Mouse (Mus musculus): ENCODE results near the gene Hadha. TPM values are rescaled to one million over a fixed set of nuclear protein-coding genes. Genes with fewer than 3 reads are reported as not detected.

The Hadha gene
- polyA plus RNA-seq, 1 experiment from 2014 or later, result 61.7 TPM

DNA sequence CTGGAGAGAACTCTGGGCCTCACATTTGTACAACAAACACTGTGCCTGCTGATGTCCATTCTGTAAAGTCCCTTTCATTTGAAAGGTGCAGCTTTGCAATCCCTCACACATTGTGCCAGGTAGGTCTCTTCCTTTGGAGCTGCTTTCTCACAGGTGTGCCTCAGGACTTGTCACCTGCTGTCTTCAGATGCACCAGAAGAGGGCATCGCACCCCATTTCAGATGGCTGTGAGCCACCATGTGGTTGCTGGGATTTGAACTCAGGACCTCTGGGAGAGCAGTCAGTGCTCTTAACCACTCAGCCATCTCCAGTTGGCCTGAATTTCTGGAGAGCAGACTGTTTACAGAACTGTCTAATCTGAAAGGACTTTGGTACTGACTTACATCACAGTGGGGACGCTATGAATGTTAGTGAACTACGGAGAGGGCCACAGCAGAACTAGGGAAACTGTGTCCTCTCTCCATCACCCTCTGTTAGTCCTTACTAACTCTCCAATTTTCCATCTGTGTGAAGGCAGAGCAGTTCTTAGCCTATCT lies 42.4 kb downstream of the Hadha start:
- peaks cover 26% of the 10 kb centered on the region for H3K36me3 ChIP-seq (ENCODE audit: control insufficient read depth, insufficient read depth, low read length)
- H3K27ac ChIP-seq (replicated peaks; ENCODE audit: low read depth, low read length), result no peak overlapping the region
- 92% methylated on average over 3 of the region's 3 CpGs for WGBS
- peaks cover 39% of the 10 kb centered on the region for H3K4me1 ChIP-seq (ENCODE audit: control insufficient read depth, insufficient read depth, low read length)
- H3K9ac ChIP-seq (replicated peaks; ENCODE audit: low read length), result no peak overlapping the region
- no peaks in the 10 kb centered on the region for H3K9me3 ChIP-seq (ENCODE audit: control insufficient read depth, low read length)
- DNase-seq (no peak), ATAC-seq (ENCODE audit: low FRiP score, low TSS enrichment) (no peak)
- H3K4me3 ChIP-seq (replicated peaks; ENCODE audit: low read depth, low read length), result no peak overlapping the region
- no peak overlapping the region for H3K4me2 ChIP-seq (ENCODE audit: low read length)
- H3K27me3 ChIP-seq (ENCODE audit: control insufficient read depth, insufficient read depth, low read length), result peaks cover 7% of the 10 kb centered on the region; the same call in 1 of the 2 replicates

DNA sequence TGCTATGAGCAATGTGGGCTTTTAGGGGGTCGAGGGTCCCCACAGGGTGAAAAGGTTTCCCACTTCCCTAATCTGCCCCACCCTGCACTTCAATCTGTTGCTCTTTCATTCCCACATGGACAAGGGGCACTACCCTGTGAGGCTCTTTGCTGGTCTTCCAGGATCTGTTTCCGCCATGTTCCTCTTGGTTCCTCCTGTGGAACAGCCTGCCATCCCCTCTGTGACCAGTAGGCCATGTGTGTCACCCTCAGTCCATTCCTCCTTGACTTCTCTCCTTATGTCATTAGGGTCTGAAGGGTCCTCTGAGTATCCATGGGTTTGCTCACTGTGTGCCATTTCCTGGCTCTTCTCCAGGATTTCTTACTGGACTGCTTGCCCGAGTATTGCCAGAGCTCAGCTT lies 43.2 kb downstream of the Hadha start:
- Histone ChIP-seq H3K4me3 (replicated peaks; ENCODE audit: low read depth, low read length) (no peak overlapping the region), H3K4me2 (ENCODE audit: low read length) (peak overlapping the region; percentile 47), H3K27ac (replicated peaks; ENCODE audit: low read depth, low read length) (no peak overlapping the region), H3K36me3 (ENCODE audit: control insufficient read depth, insufficient read depth, low read length) (peaks cover 17% of the 10 kb centered on the region), H3K9ac (replicated peaks; ENCODE audit: low read length) (peak overlapping the region; percentile 2; the same call in 1 of the 2 replicates), H3K4me1 (ENCODE audit: control insufficient read depth, insufficient read depth, low read length) (peaks cover 46% of the 10 kb centered on the region), H3K27me3 (ENCODE audit: control insufficient read depth, insufficient read depth, low read length) (peaks cover 7% of the 10 kb centered on the region; the same call in 1 of the 2 replicates), H3K9me3 (ENCODE audit: control insufficient read depth, low read length) (no peaks in the 10 kb centered on the region)
- no peak for ATAC-seq (ENCODE audit: low FRiP score, low TSS enrichment)
- 66% methylated on average over 3 of the region's 3 CpGs for WGBS
- no peak for DNase-seq

DNA sequence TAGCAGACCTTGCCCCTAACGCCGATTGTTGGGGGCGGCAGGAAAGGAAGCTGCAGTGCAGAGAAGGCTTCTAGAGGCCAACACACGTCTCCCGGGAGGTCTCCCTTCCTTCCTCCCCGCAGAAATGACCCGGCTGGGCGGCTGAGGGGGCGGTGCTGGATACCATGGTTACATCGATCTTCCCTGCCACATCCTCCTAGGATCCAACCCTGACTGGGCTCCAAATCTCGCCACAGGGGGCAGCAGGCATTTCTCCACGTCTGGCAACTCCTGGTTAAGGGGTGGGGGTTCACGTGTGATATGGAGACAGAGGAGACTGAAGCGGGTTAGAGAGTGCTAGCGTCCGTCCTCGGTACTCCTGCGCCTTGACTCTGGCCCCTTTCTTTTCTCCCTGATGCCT lies 43.8 kb downstream of the Hadha start:
- Histone ChIP-seq H3K9me3 (ENCODE audit: control insufficient read depth, low read length) (no peaks in the 10 kb centered on the region), H3K27ac (replicated peaks; ENCODE audit: low read depth, low read length) (peak overlapping the region; percentile 74), H3K9ac (replicated peaks; ENCODE audit: low read length) (peak overlapping the region; percentile 2; the same call in 1 of the 2 replicates), H3K4me3 (replicated peaks; ENCODE audit: low read depth, low read length) (0 out of 2 replicates have a peak overlapping the region, but pooled peaks have one; percentile 4), H3K4me1 (ENCODE audit: control insufficient read depth, insufficient read depth, low read length) (peaks cover 52% of the 10 kb centered on the region), H3K36me3 (ENCODE audit: control insufficient read depth, insufficient read depth, low read length) (peaks cover 11% of the 10 kb centered on the region), H3K4me2 (ENCODE audit: low read length) (peak overlapping the region; percentile 47), H3K27me3 (ENCODE audit: control insufficient read depth, insufficient read depth, low read length) (peaks cover 7% of the 10 kb centered on the region; the same call in 1 of the 2 replicates)
- DNase-seq, result peak; percentile 83
- 3% methylated on average over 18 of the region's 18 CpGs for WGBS
- no peak for ATAC-seq (ENCODE audit: low FRiP score, low TSS enrichment)

DNA sequence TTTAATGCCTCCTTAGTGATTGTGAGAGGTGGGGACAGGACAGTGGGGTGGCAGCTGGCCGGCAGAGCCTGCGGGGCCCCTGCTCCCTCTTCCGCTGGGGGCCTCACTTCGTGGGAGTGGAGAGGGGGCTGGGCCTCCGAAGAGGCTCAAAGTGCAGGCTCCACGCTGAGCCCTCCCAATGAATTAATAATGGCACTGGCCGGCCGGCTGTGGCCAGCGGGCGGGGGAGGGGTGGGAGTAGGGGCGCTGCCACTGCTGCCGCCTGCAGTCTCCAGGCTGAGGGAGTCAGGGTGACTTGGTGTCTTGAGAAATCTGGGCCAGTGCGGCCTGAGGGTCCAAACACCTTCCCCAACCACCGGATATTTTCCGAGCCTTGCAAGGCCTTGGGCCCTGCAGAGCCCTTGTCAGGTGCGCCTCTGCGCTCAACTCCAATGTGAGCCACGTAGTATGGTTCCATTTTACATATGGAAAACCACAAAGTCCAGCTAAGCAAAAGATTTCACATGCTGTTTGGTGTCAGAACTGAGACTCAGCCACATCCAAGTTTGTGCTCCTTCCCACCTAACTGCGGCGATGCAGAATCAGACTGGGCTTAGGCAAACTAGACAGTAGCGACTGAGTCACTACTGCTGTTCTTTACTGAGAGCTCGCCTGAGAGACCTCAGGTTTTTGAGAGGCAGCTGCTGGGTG lies 44.4 kb downstream of the Hadha start:
- Histone ChIP-seq H3K9me3 (ENCODE audit: control insufficient read depth, low read length) (no peaks in the 10 kb centered on the region), H3K4me3 (replicated peaks; ENCODE audit: low read depth, low read length) (0 out of 2 replicates have a peak overlapping the region, but pooled peaks have one; percentile 4), H3K4me1 (ENCODE audit: control insufficient read depth, insufficient read depth, low read length) (peaks cover 53% of the 10 kb centered on the region), H3K36me3 (ENCODE audit: control insufficient read depth, insufficient read depth, low read length) (peaks cover 5% of the 10 kb centered on the region; the same call in 1 of the 2 replicates), H3K9ac (replicated peaks; ENCODE audit: low read length) (peak overlapping the region; percentile 2; the same call in 1 of the 2 replicates), H3K27ac (replicated peaks; ENCODE audit: low read depth, low read length) (peak overlapping the region; percentile 74), H3K4me2 (ENCODE audit: low read length) (peak overlapping the region; percentile 47), H3K27me3 (ENCODE audit: control insufficient read depth, insufficient read depth, low read length) (peaks cover 7% of the 10 kb centered on the region; the same call in 1 of the 2 replicates)
- no peak for ATAC-seq (ENCODE audit: low FRiP score, low TSS enrichment)
- peak; percentile 61 for DNase-seq
- WGBS, result 4% methylated on average over 22 of the region's 22 CpGs

DNA sequence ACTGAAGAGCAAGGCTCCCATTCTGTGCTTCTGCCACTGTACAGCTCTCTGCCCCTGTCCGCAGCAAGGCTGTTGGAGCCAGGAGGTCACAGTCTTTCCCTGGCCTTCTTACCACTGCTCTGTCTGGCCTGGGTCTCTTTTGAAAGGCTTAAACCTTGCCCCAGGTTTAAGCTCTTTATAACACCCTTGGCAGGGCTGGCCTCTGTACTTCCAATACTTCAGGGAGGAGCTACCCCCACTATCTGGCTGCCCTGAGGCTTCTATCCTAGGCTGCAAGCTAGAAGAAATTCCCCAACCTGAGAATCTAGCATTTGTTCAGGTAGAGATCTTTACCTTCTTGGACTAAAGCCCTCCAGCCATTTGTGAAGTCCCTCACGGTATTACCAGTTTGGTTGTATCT lies 45.1 kb downstream of the Hadha start:
- DNase-seq (no peak), ATAC-seq (ENCODE audit: low FRiP score, low TSS enrichment) (no peak)
- Histone ChIP-seq H3K4me1 (ENCODE audit: control insufficient read depth, insufficient read depth, low read length) (peaks cover 56% of the 10 kb centered on the region), H3K4me3 (replicated peaks; ENCODE audit: low read depth, low read length) (no peak overlapping the region), H3K9me3 (ENCODE audit: control insufficient read depth, low read length) (no peaks in the 10 kb centered on the region), H3K36me3 (ENCODE audit: control insufficient read depth, insufficient read depth, low read length) (0 out of 2 replicates have a peak, but pooled peaks cover 5% of the 10 kb centered on the region), H3K27ac (replicated peaks; ENCODE audit: low read depth, low read length) (peak overlapping the region; percentile 74; the same call in 1 of the 2 replicates), H3K9ac (replicated peaks; ENCODE audit: low read length) (no peak overlapping the region), H3K4me2 (ENCODE audit: low read length) (peak overlapping the region; percentile 47; the same call in 1 of the 2 replicates), H3K27me3 (ENCODE audit: control insufficient read depth, insufficient read depth, low read length) (peaks cover 7% of the 10 kb centered on the region; the same call in 1 of the 2 replicates)
- 21% methylated on average over 2 of the region's 2 CpGs for WGBS

DNA sequence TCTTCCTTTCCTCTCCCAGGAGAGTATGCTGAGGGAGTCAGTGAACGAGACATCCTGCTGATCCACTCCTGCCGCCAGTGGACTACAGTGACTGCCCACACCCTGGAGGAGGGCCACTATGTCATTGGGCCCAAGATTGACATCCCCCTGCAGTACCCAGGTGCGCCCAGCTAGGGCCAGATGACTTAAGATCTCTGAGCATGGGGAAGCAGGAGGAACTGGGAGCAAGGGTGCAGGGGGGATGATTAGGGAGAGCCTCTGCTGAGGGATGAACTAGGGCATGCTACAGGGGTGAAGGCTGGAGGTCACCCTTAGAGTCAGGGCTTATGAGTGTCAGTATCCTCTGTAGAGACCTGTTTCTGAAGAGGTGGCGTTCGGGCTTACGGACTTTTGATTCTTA lies 46.7 kb downstream of the Hadha start:
- Histone ChIP-seq H3K4me1 (ENCODE audit: control insufficient read depth, insufficient read depth, low read length) (peaks cover 46% of the 10 kb centered on the region), H3K9me3 (ENCODE audit: control insufficient read depth, low read length) (no peaks in the 10 kb centered on the region), H3K27ac (replicated peaks; ENCODE audit: low read depth, low read length) (peak overlapping the region; percentile 83; the same call in 1 of the 2 replicates), H3K9ac (replicated peaks; ENCODE audit: low read length) (no peak overlapping the region), H3K27me3 (ENCODE audit: control insufficient read depth, insufficient read depth, low read length) (peaks cover 7% of the 10 kb centered on the region; the same call in 1 of the 2 replicates), H3K36me3 (ENCODE audit: control insufficient read depth, insufficient read depth, low read length) (0 out of 2 replicates have a peak, but pooled peaks cover 2% of the 10 kb centered on the region), H3K4me3 (replicated peaks; ENCODE audit: low read depth, low read length) (no peak overlapping the region), H3K4me2 (ENCODE audit: low read length) (peak overlapping the region; percentile 96)
- ATAC-seq (ENCODE audit: low FRiP score, low TSS enrichment) (no peak), DNase-seq (no peak)
- 56% methylated on average over 6 of the region's 6 CpGs for WGBS

DNA sequence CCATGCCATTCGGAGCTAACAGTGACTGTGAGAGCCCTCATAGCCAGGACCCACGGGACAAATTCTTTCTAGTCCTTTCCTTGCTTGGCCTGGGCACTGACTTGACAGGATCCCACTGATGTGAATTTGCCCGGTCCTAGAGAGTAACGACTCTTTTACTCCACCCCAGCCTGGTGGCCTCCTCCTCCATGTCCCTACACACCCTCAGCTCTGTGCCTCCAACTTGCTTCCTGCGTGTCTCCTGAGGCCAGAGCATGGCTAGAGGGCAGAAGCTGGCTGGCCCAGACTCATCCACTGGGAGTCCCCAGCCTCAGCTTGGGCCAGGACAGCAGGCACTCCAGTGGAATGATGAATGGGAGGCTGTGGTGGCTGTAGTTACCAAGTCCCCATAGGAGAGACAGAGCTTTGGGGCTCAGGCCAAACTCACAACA lies 47.3 kb downstream of the Hadha start:
- no peaks in the 10 kb centered on the region for H3K36me3 ChIP-seq (ENCODE audit: control insufficient read depth, insufficient read depth, low read length)
- peak; percentile 39 for DNase-seq
- ATAC-seq (ENCODE audit: low FRiP score, low TSS enrichment), result no peak
- H3K4me2 ChIP-seq (ENCODE audit: low read length), result peak overlapping the region; percentile 96
- peak overlapping the region; percentile 78; the same call in 1 of the 2 replicates for H3K9ac ChIP-seq (replicated peaks; ENCODE audit: low read length)
- H3K27me3 ChIP-seq (ENCODE audit: control insufficient read depth, insufficient read depth, low read length), result peaks cover 4% of the 10 kb centered on the region; the same call in 1 of the 2 replicates
- H3K4me1 ChIP-seq (ENCODE audit: control insufficient read depth, insufficient read depth, low read length), result peaks cover 46% of the 10 kb centered on the region
- under 1% methylated on average over 5 of the region's 5 CpGs for WGBS
- H3K9me3 ChIP-seq (ENCODE audit: control insufficient read depth, low read length), result no peaks in the 10 kb centered on the region
- H3K4me3 ChIP-seq (replicated peaks; ENCODE audit: low read depth, low read length), result peak overlapping the region; percentile 66; the same call in 1 of the 2 replicates
- peak overlapping the region; percentile 83 for H3K27ac ChIP-seq (replicated peaks; ENCODE audit: low read depth, low read length)

DNA sequence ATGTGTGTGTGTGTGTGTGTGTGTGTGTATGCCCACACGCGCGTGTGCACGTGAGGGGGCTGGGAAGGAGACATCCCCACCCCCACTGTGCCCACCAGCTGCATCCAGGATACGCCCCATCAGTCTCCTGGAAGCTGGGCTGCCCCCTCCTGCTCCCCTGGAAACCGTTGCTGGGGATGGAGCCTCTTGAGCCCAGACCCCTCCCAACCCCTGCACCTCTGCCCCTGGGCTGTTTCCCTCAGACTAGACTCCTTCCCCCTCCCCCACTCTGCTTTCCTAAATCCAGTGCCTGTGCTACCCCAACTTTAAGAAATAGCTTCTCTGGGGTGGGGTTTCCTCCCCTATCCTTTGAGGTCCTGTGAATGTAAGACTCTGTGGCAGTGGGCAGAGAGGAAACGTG lies 47.8 kb downstream of the Hadha start:
- Histone ChIP-seq H3K4me3 (replicated peaks; ENCODE audit: low read depth, low read length) (peak overlapping the region; percentile 66), H3K9me3 (ENCODE audit: control insufficient read depth, low read length) (no peaks in the 10 kb centered on the region), H3K36me3 (ENCODE audit: control insufficient read depth, insufficient read depth, low read length) (no peaks in the 10 kb centered on the region), H3K4me2 (ENCODE audit: low read length) (peak overlapping the region; percentile 96), H3K27ac (replicated peaks; ENCODE audit: low read depth, low read length) (peak overlapping the region; percentile 83), H3K27me3 (ENCODE audit: control insufficient read depth, insufficient read depth, low read length) (peaks cover under 1% of the 10 kb centered on the region; the same call in 1 of the 2 replicates), H3K9ac (replicated peaks; ENCODE audit: low read length) (peak overlapping the region; percentile 78; the same call in 1 of the 2 replicates), H3K4me1 (ENCODE audit: control insufficient read depth, insufficient read depth, low read length) (peaks cover 46% of the 10 kb centered on the region)
- ATAC-seq (ENCODE audit: low FRiP score, low TSS enrichment) (peak; percentile 46), DNase-seq (peak; percentile 81)
- WGBS, result 0% methylated on average over 7 of the region's 7 CpGs

Measured in midbrain, embryonic 14.5 days (tissue).